Mouse (Mus musculus) cortical plate, adult 2 months (tissue): ENCODE measurements around the gene Xrcc4.

Experiments used
- CTCF ChIP-seq: fragments of 200-500 bp; IDR thresholded peaks from 2 replicates; pipeline ENCODE4 v1.5.1; 2011; ENCODE audit warnings: mild to moderate bottlenecking, control low read depth, low read length; ENCODE audit not compliant: insufficient read depth; ENCODE audit errors: extremely low read depth
- POLR2A ChIP-seq: fragments of 200-500 bp; IDR thresholded peaks from 2 replicates; pipeline ENCODE4 v1.6.1; 2011; ENCODE audit warnings: mild to moderate bottlenecking, low read length, control low read depth; ENCODE audit not compliant: insufficient read depth; ENCODE audit errors: extremely low read depth

DNA sequence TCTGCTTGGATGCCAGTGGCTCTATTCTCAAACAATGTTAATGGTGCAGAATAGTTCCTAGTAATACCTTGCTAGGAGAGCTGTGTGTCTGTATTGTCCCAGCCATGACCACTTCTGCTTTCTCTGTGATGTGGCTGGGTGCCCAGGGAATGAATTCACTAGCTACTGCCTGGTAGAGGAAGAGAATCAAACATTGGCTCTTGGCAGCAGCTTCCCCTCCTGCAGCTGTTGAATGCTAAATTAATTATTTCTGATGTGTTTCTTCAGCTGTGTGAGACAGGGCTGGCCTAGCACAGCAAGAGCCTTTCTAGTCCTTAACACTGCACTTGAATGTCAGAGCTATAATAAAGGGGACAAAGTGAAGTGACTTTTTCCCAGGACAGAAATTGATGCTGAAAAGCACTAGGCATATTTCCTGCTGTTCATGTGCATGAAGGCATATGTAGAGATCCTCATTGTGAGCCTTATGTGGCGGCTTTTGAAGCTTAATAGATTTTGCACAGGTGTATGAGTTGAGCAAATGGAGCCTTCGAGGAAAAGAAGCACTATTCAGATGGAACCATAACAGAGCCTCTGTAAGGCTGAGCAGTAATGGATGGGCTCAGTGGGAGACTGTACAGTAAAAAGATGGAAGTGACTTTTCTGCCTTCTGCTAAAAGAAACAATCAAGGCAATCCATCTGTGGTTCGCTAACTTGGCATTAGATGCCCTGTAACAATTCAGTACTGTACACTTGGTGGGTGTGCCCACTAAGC, 46.9 kb upstream of the Xrcc4 start:
- TF ChIP-seq POLR2A (no peak), CTCF (no peak)
